Mouse (Mus musculus): ENCODE measurements around the gene Acot1. TPM values are rescaled to one million over a fixed set of nuclear protein-coding genes. Genes with fewer than 3 reads are reported as not detected.
"Not testable (repeated sequence)": the region's sequence is repeated elsewhere in the genome, so short reads cannot be mapped to it uniquely, and the experiment has no call there.

The Acot1 gene
- total and polyA plus RNA-seq, 3 experiments = 0.42 TPM; not detected in 2

- no peaks in the 10 kb centered on the region for H3K79me2 ChIP-seq (replicated peaks; ENCODE audit: control insufficient read depth, extremely low read depth, insufficient read depth, poor library complexity, severe bottlenecking)
- TF ChIP-seq SMC3 (IDR thresholded peaks at IDR 0.05; ENCODE audit: low read depth, low read length) (no peak), CHD1 (IDR thresholded peaks at IDR 0.05; ENCODE audit: low read depth, low read length) (no peak), RAD21 (IDR thresholded peaks at IDR 0.05; ENCODE audit: low read depth, low read length) (no peak), ZC3H11A (IDR thresholded peaks at IDR 0.05; ENCODE audit: low read depth, low read length) (no peak), POLR2A (IDR thresholded peaks at IDR 0.05; ENCODE audit: low read depth, low read length) (no peak), HCFC1 (IDR thresholded peaks at IDR 0.05; ENCODE audit: low read depth, low read length) (no peak), ELF1 (IDR thresholded peaks at IDR 0.05; ENCODE audit: low read depth, low read length) (no peak), BHLHE40 (IDR thresholded peaks at IDR 0.05; ENCODE audit: low read depth, low read length) (no peak), CHD2 (IDR thresholded peaks at IDR 0.05; ENCODE audit: low read length) (no peak), MXI1 (IDR thresholded peaks at IDR 0.05; ENCODE audit: low read depth, low read length) (no peak), MYC (IDR thresholded peaks at IDR 0.05; ENCODE audit: low read depth, low read length) (no peak)
- no peak for DNase-seq (ENCODE audit: extremely low read depth)
- peaks cover 7% of the 10 kb centered on the region for H3K9me3 ChIP-seq (replicated peaks; ENCODE audit: low read length)
- no peaks in the 10 kb centered on the region for H3K27me3 ChIP-seq (replicated peaks)
- no peak overlapping the region for H3K9ac ChIP-seq (ENCODE audit: insufficient read depth, low read depth)
- in situ Hi-C loops (cut with MboI; ENCODE audit: low pct_ligation_motif_present, low pct_unique_long_range_greater_than_20kb, low sequenced_read_pairs) = no loop called here
- no peak overlapping the region for H3K27ac ChIP-seq (ENCODE audit: insufficient read depth, low read depth)
- H3K4me3 ChIP-seq (replicated peaks in 1 of 3; ENCODE audit: low read depth in 2 of 3, low read length in 2 of 3, poor library complexity in 1 of 3) = no peak overlapping the region
- dilution Hi-C loops (cut with MboI; ENCODE audit: extremely low pct_ligation_motif_present, extremely low pct_unique_long_range_greater_than_20kb, low sequenced_read_pairs) = no loop called here
- H3K36me3 ChIP-seq (replicated peaks in 1 of 2; ENCODE audit: control insufficient read depth in 1 of 2, insufficient read depth in 1 of 2, low read length in 1 of 2) = no peaks in the 10 kb centered on the region
- no peaks in the 10 kb centered on the region for H3K4me1 ChIP-seq (ENCODE audit: control insufficient read depth in 1 of 2, insufficient read depth in 2 of 2)
- H3K4me2 ChIP-seq (ENCODE audit: insufficient read depth, low read depth, poor library complexity, severe bottlenecking) = no peak overlapping the region
These were observed 37.6 kb downstream of the Acot1 start for GRCm38 (mm10) chr12:84046906-84047305.

GRCm38 (mm10) chr12:84050744-84051143 is 41.5 kb downstream of the Acot1 start:
- H3K9me3 ChIP-seq (replicated peaks; ENCODE audit: low read length); H3K79me2 ChIP-seq (replicated peaks; ENCODE audit: control insufficient read depth, extremely low read depth, insufficient read depth, poor library complexity, severe bottlenecking); H3K36me3 ChIP-seq (replicated peaks in 1 of 2; ENCODE audit: control insufficient read depth in 1 of 2, insufficient read depth in 1 of 2, low read length in 1 of 2); H3K9ac ChIP-seq (ENCODE audit: insufficient read depth, low read depth); H3K4me3 ChIP-seq (replicated peaks in 1 of 3; ENCODE audit: low read depth in 2 of 3, low read length in 2 of 3, poor library complexity in 1 of 3); DNase-seq (ENCODE audit: extremely low read depth); H3K27ac ChIP-seq (ENCODE audit: insufficient read depth, low read depth); H3K27me3 ChIP-seq (replicated peaks); H3K4me2 ChIP-seq (ENCODE audit: insufficient read depth, low read depth, poor library complexity, severe bottlenecking); H3K4me1 ChIP-seq (ENCODE audit: control insufficient read depth in 1 of 2, insufficient read depth in 2 of 2); dilution Hi-C loops (cut with MboI; ENCODE audit: extremely low pct_ligation_motif_present, extremely low pct_unique_long_range_greater_than_20kb, low sequenced_read_pairs): not testable (repeated sequence)
- in situ Hi-C loops (cut with MboI; ENCODE audit: low pct_ligation_motif_present, low pct_unique_long_range_greater_than_20kb, low sequenced_read_pairs) = loop anchor here (25.0 kb wide), 2 partner anchors 88 to 263 kb away; partner anchors contain the start of gene Riox1

GRCm38 (mm10) chr12:84051937-84052474 is 42.7 kb downstream of the Acot1 start, which contains the start of gene Acot3:
TSS of gene Acot3 (plus strand) at chr12:84052144.
- Histone ChIP-seq H3K4me1 (ENCODE audit: control insufficient read depth in 1 of 2, insufficient read depth in 2 of 2) (no peaks in the 10 kb centered on the region), H3K4me3 (replicated peaks in 1 of 3; ENCODE audit: low read depth in 2 of 3, low read length in 2 of 3, poor library complexity in 1 of 3) (no peak within 1 kb of the TSS), H3K9ac (ENCODE audit: insufficient read depth, low read depth) (no peak within 1 kb of the TSS)
- TF ChIP-seq ZKSCAN1 (IDR thresholded peaks at IDR 0.05; ENCODE audit: borderline replicate concordance, low read depth, low read length) = no peak
- TF ChIP-seq MAFK (IDR thresholded peaks at IDR 0.05; ENCODE audit: insufficient replicate concordance, low read length) = no peak
- no peak for TF ChIP-seq TCF12 (IDR thresholded peaks at IDR 0.05; ENCODE audit: low read depth, low read length)
- no peak for TF ChIP-seq SIN3A (IDR thresholded peaks at IDR 0.05; ENCODE audit: low read length)
- TF ChIP-seq RCOR1 (conservative IDR thresholded peaks at IDR 0.05; ENCODE audit: low read depth, low read length) = no peak
- TF ChIP-seq MYC (IDR thresholded peaks at IDR 0.05; ENCODE audit: low read depth, low read length) = no peak
- no peak for TF ChIP-seq TBP (conservative IDR thresholded peaks at IDR 0.05; ENCODE audit: low read depth, low read length)
- no peak for TF ChIP-seq ZNF384 (IDR thresholded peaks at IDR 0.05; ENCODE audit: low read depth, low read length)
- no peak for TF ChIP-seq NRF1 (IDR thresholded peaks at IDR 0.05; ENCODE audit: low read depth, low read length)
- TF ChIP-seq JUN (IDR thresholded peaks at IDR 0.05; ENCODE audit: insufficient read depth, low read depth, low read length) = no peak
- TF ChIP-seq UBTF (IDR thresholded peaks at IDR 0.05; ENCODE audit: low read depth, low read length) = no peak
- no peak for TF ChIP-seq PAX5 (IDR thresholded peaks at IDR 0.05; ENCODE audit: low read length)
- no peak for TF ChIP-seq JUND (conservative IDR thresholded peaks at IDR 0.05; ENCODE audit: low read depth, low read length)
- no peak for TF ChIP-seq BHLHE40 (IDR thresholded peaks at IDR 0.05; ENCODE audit: low read depth, low read length)
- TF ChIP-seq ZMIZ1 (IDR thresholded peaks at IDR 0.05; ENCODE audit: low read depth, low read length) = no peak
- TF ChIP-seq MEF2A (IDR thresholded peaks at IDR 0.05; ENCODE audit: borderline replicate concordance, low read depth, low read length) = no peak
- TF ChIP-seq CHD2 (IDR thresholded peaks at IDR 0.05; ENCODE audit: low read length) = no peak
- no peak for TF ChIP-seq E2F4 (IDR thresholded peaks at IDR 0.05; ENCODE audit: insufficient replicate concordance, low read depth, low read length)

More at GRCm38 (mm10) chr12:84051937-84052474, 42.7 kb downstream of the Acot1 start, which contains the start of gene Acot3:
- H3K4me2 ChIP-seq (ENCODE audit: insufficient read depth, low read depth, poor library complexity, severe bottlenecking) = no peak within 1 kb of the TSS
- in situ Hi-C loops (cut with MboI; ENCODE audit: low pct_ligation_motif_present, low pct_unique_long_range_greater_than_20kb, low sequenced_read_pairs) = loop anchor here (25.0 kb wide), 2 partner anchors 90 to 265 kb away; partner anchors contain the start of gene Riox1
- peaks cover 5% of the 10 kb centered on the region for H3K9me3 ChIP-seq (replicated peaks; ENCODE audit: low read length)
- H3K36me3 ChIP-seq (replicated peaks in 1 of 2; ENCODE audit: control insufficient read depth in 1 of 2, insufficient read depth in 1 of 2, low read length in 1 of 2) = no peaks in the 10 kb centered on the region
- DNase-seq (ENCODE audit: extremely low read depth) = no peak
- dilution Hi-C loops (cut with MboI; ENCODE audit: extremely low pct_ligation_motif_present, extremely low pct_unique_long_range_greater_than_20kb, low sequenced_read_pairs) = no loop called here
- H3K27me3 ChIP-seq (replicated peaks) = no peaks in the 10 kb centered on the region
- H3K79me2 ChIP-seq (replicated peaks; ENCODE audit: control insufficient read depth, extremely low read depth, insufficient read depth, poor library complexity, severe bottlenecking) = no peaks in the 10 kb centered on the region
- H3K27ac ChIP-seq (ENCODE audit: insufficient read depth, low read depth) = no peak within 1 kb of the TSS

All from CH12.LX (cell line).